Mouse (Mus musculus) cerebral cortex, adult 2 months (tissue): ENCODE results near the gene Crebl2.

ENCODE experiments used
- WGBS: fragments of 180-500 bp; shearing (Covaris S2); methylation state at CpG from one replicate; pipeline ENCODE4 v1.1.7; 2018; 5-methylcytosine and 5-hydroxymethylcytosine counted together

The Crebl2 gene

GRCm38 (mm10) chr6:134820411-134820810 is 9.5 kb upstream of the Crebl2 start:
- WGBS = 73% methylated on average over 6 of the region's 6 CpGs

- WGBS = 74% methylated on average over 10 of the region's 10 CpGs
These were observed 7.1 kb upstream of the Crebl2 start for GRCm38 (mm10) chr6:134822844-134823243.

- WGBS = 3% methylated on average over 10 of the region's 10 CpGs
These were observed 822 bp downstream of the Crebl2 start for GRCm38 (mm10) chr6:134830776-134831175.

- 74% methylated on average over 9 of the region's 9 CpGs for WGBS
These were observed 4.8 kb downstream of the Crebl2 start for GRCm38 (mm10) chr6:134834585-134835251.

- WGBS = 90% methylated on average over 4 of the region's 4 CpGs
These were observed 8.2 kb downstream of the Crebl2 start for GRCm38 (mm10) chr6:134838111-134838510.

GRCm38 (mm10) chr6:134840346-134840745 is 10.4 kb downstream of the Crebl2 start:
- 80% methylated on average over 2 of the region's 2 CpGs for WGBS

GRCm38 (mm10) chr6:134845726-134846125 is 15.8 kb downstream of the Crebl2 start:
- WGBS = 87% methylated on average over 4 of the region's 4 CpGs

- 94% methylated on average over 6 of the region's 6 CpGs for WGBS
These were observed 16.4 kb downstream of the Crebl2 start for GRCm38 (mm10) chr6:134846308-134846707.

- 69% methylated on average over 4 of the region's 4 CpGs for WGBS
These were observed 17.6 kb downstream of the Crebl2 start for GRCm38 (mm10) chr6:134847550-134847949.

- 66% methylated on average over 5 of the region's 5 CpGs for WGBS
These were observed 18.4 kb downstream of the Crebl2 start for GRCm38 (mm10) chr6:134848197-134848890.

- WGBS = 78% methylated on average over 2 of the region's 2 CpGs
These were observed 19.5 kb downstream of the Crebl2 start for GRCm38 (mm10) chr6:134849461-134849860.

GRCm38 (mm10) chr6:134849985-134850384 is 20.0 kb downstream of the Crebl2 start:
- 89% methylated on average over 3 of the region's 3 CpGs for WGBS

- WGBS = 85% methylated on average over 5 of the region's 5 CpGs
These were observed 24.8 kb downstream of the Crebl2 start for GRCm38 (mm10) chr6:134854782-134855181.

- WGBS = 92% methylated on average over 16 of the region's 16 CpGs
These were observed 26.0 kb downstream of the Crebl2 start for GRCm38 (mm10) chr6:134855926-134856325.

- 95% methylated on average over 6 of the region's 6 CpGs for WGBS
These were observed 29.1 kb downstream of the Crebl2 start for GRCm38 (mm10) chr6:134859021-134859420.

- 76% methylated on average over 4 of the region's 4 CpGs for WGBS
These were observed 30.3 kb downstream of the Crebl2 start for GRCm38 (mm10) chr6:134860275-134860674.

- WGBS = 78% methylated on average over 12 of the region's 12 CpGs
These were observed 31.4 kb downstream of the Crebl2 start for GRCm38 (mm10) chr6:134861386-134861785.

GRCm38 (mm10) chr6:134862671-134863104 is 32.7 kb downstream of the Crebl2 start:
- WGBS = 12% methylated on average over 13 of the region's 13 CpGs

- 3% methylated on average over 19 of the region's 19 CpGs for WGBS
These were observed 33.2 kb downstream of the Crebl2 start for GRCm38 (mm10) chr6:134863146-134863545.

- WGBS = 93% methylated on average over 7 of the region's 7 CpGs
These were observed 36.2 kb downstream of the Crebl2 start for GRCm38 (mm10) chr6:134866113-134866512.

GRCm38 (mm10) chr6:134867325-134867724 is 37.4 kb downstream of the Crebl2 start:
- 90% methylated on average over 3 of the region's 3 CpGs for WGBS

GRCm38 (mm10) chr6:134870209-134870742 is 40.3 kb downstream of the Crebl2 start:
- WGBS = 75% methylated on average over 12 of the region's 12 CpGs

- 79% methylated on average over 4 of the region's 4 CpGs for WGBS
These were observed 40.9 kb downstream of the Crebl2 start for GRCm38 (mm10) chr6:134870887-134871286.
